Mouse (Mus musculus): ENCODE data around the gene Foxn3.

Foxn3 gene

GRCm38 (mm10) chr12:99330822-99331285 is 232.5 kb downstream of the Foxn3 start:
- no peak for DNase-seq (ENCODE audit: low read depth, low spot score)

- DNase-seq (ENCODE audit: low read depth, low spot score), result no peak
Observed at GRCm38 (mm10) chr12:99329301-99330257, 233.8 kb downstream of the Foxn3 start.

- no peak for DNase-seq (ENCODE audit: low read depth, low spot score)
Observed at GRCm38 (mm10) chr12:99326157-99326556, 237.2 kb downstream of the Foxn3 start.

GRCm38 (mm10) chr12:99321633-99322431 is 241.6 kb downstream of the Foxn3 start:
- no peak for DNase-seq (ENCODE audit: low read depth, low spot score)

- DNase-seq (ENCODE audit: low read depth, low spot score), result no peak
Observed at GRCm38 (mm10) chr12:99320966-99321496, 242.4 kb downstream of the Foxn3 start.

GRCm38 (mm10) chr12:99319896-99320295 is 243.5 kb downstream of the Foxn3 start:
- DNase-seq (ENCODE audit: low read depth, low spot score), result no peak

- no peak for DNase-seq (ENCODE audit: low read depth, low spot score)
Observed at GRCm38 (mm10) chr12:99319171-99319570, 244.2 kb downstream of the Foxn3 start.

- DNase-seq (ENCODE audit: low read depth, low spot score), result no peak
Observed at GRCm38 (mm10) chr12:99315931-99316330, 247.5 kb downstream of the Foxn3 start.

GRCm38 (mm10) chr12:99314817-99315216 is 248.6 kb downstream of the Foxn3 start:
- no peak for DNase-seq (ENCODE audit: low read depth, low spot score)

GRCm38 (mm10) chr12:99311303-99311702 is 252.1 kb downstream of the Foxn3 start:
- no peak for DNase-seq (ENCODE audit: low read depth, low spot score)

- no peak for DNase-seq (ENCODE audit: low read depth, low spot score)
Observed at GRCm38 (mm10) chr12:99309937-99310336, 253.4 kb downstream of the Foxn3 start.

- no peak for DNase-seq (ENCODE audit: low read depth, low spot score)
Observed at GRCm38 (mm10) chr12:99308541-99309089, 254.8 kb downstream of the Foxn3 start.

GRCm38 (mm10) chr12:99306536-99307204 is 256.7 kb downstream of the Foxn3 start:
- DNase-seq (ENCODE audit: low read depth, low spot score), result no peak

- DNase-seq (ENCODE audit: low read depth, low spot score), result no peak
Observed at GRCm38 (mm10) chr12:99305784-99306535, 257.4 kb downstream of the Foxn3 start.

GRCm38 (mm10) chr12:99305324-99305723 is 258.1 kb downstream of the Foxn3 start:
- DNase-seq (ENCODE audit: low read depth, low spot score), result no peak

GRCm38 (mm10) chr12:99304056-99304455 is 259.3 kb downstream of the Foxn3 start:
- DNase-seq (ENCODE audit: low read depth, low spot score), result no peak

- no peak for DNase-seq (ENCODE audit: low read depth, low spot score)
Observed at GRCm38 (mm10) chr12:99303581-99303980, 259.8 kb downstream of the Foxn3 start.

- DNase-seq (ENCODE audit: low read depth, low spot score), result peak; percentile 42
Observed at GRCm38 (mm10) chr12:99299900-99300299, 263.5 kb downstream of the Foxn3 start.

- no peak for DNase-seq (ENCODE audit: low read depth, low spot score)
Observed at GRCm38 (mm10) chr12:99298851-99299600, 264.4 kb downstream of the Foxn3 start.

GRCm38 (mm10) chr12:99298242-99298641 is 265.1 kb downstream of the Foxn3 start:
- no peak for DNase-seq (ENCODE audit: low read depth, low spot score)

Data from WW6 (cell line).